Mouse (Mus musculus): ENCODE data around the gene Orm3. TPM values are rescaled to one million over a fixed set of nuclear protein-coding genes. Genes with fewer than 3 reads are reported as not detected.

The Orm3 gene
- polyA plus RNA-seq, 1 experiment from 2014 or later, result not detected

GRCm38 (mm10) chr4:63397981-63398537 lies 42.1 kb downstream of the Orm3 start:
- no peak overlapping the region for H3K4me3 ChIP-seq (replicated peaks)
- no peak overlapping the region for H3K4me2 ChIP-seq (replicated peaks)
- 78% methylated on average over 10 of the region's 10 CpGs for WGBS
- H3K9ac ChIP-seq, result no peak overlapping the region
- H3K27me3 ChIP-seq (replicated peaks), result no peaks in the 10 kb centered on the region
- no peak for ATAC-seq
- no peaks in the 10 kb centered on the region for H3K9me3 ChIP-seq
- peaks cover 15% of the 10 kb centered on the region for H3K36me3 ChIP-seq
- no peak overlapping the region for H3K27ac ChIP-seq
- peaks cover 25% of the 10 kb centered on the region for H3K4me1 ChIP-seq (replicated peaks)

DNA sequence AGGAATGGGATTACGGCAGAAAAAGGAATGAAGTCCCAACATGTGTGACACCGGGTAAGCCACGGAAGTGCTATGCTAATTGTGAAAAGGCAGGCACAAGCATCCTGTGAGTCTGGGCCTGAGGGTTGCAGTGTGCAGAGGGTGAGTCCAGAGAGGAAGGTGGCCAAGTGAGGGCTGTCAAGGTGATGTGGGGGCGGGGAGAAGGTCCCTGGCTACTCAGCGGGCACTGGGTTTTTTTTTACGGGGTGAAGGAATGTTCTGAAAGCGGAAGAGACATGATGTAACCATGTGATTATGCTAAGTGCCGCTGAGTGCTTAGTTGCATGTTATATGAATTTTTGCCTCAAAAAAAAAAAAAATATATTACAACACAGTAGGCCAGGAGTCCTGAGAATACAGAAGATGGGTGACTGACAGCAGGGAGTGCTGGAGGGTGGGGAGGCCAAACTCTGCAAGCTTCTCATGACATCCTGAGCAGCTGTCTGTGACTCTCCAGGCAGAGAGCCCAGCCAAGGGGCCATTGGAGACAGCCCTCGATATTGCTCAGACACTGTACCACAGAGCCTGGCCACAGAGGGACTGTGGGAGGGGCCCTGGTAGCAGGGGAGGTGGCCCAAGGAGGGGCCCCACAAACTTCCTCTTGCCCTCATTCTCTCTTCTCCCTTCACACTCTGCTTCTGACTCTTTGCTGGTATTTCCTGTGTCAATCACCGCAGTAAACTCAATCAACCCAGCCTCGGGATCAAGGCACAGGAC lies 43.1 kb downstream of the Orm3 start:
- peaks cover 15% of the 10 kb centered on the region for H3K36me3 ChIP-seq
- ATAC-seq, result no peak
- peak overlapping the region; percentile 5; the same call in 1 of the 2 replicates for H3K4me2 ChIP-seq (replicated peaks)
- no peaks in the 10 kb centered on the region for H3K9me3 ChIP-seq
- H3K27me3 ChIP-seq (replicated peaks), result no peaks in the 10 kb centered on the region
- WGBS, result 57% methylated on average over 11 of the region's 11 CpGs
- no peak overlapping the region for H3K4me3 ChIP-seq (replicated peaks)
- peaks cover 33% of the 10 kb centered on the region for H3K4me1 ChIP-seq (replicated peaks)
- H3K27ac ChIP-seq, result 0 out of 2 replicates have a peak overlapping the region, but pooled peaks have one; percentile 11
- H3K9ac ChIP-seq, result no peak overlapping the region

DNA sequence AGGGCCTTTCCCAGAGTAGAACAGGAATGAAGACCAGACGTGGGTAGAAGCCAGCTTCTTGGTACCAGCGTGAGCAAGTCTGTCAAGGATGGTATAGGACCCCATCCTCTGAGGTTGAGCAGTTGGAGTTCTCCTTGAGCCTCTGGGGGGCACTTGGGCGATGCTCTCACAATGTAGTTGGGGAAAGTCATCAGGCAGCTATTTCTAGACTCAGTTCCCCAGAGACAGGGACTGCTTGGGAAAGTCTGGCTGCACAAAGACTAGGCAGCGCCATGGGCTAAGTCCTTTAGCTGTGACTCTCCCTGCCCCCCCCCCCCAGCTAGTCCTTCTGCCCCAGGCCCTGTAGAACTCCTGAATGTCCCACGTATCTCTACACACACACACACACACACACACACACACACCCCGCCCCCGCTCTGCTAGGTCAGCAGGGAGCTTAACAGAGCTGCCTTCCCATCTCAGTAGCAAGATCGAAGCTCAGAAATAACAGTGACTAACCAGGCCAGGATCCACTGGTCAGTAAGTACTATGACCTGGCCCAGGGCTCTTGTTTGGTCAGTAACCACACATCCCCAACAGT lies 43.8 kb downstream of the Orm3 start:
- Histone ChIP-seq H3K9me3 (no peaks in the 10 kb centered on the region), H3K4me1 (replicated peaks) (peaks cover 40% of the 10 kb centered on the region), H3K4me2 (replicated peaks) (peak overlapping the region; percentile 5; the same call in 1 of the 2 replicates), H3K36me3 (peaks cover 12% of the 10 kb centered on the region), H3K27ac (0 out of 2 replicates have a peak overlapping the region, but pooled peaks have one; percentile 11), H3K9ac (no peak overlapping the region), H3K4me3 (replicated peaks) (no peak overlapping the region), H3K27me3 (replicated peaks) (no peaks in the 10 kb centered on the region)
- WGBS, result 73% methylated on average over 8 of the region's 8 CpGs
- no peak for ATAC-seq

DNA sequence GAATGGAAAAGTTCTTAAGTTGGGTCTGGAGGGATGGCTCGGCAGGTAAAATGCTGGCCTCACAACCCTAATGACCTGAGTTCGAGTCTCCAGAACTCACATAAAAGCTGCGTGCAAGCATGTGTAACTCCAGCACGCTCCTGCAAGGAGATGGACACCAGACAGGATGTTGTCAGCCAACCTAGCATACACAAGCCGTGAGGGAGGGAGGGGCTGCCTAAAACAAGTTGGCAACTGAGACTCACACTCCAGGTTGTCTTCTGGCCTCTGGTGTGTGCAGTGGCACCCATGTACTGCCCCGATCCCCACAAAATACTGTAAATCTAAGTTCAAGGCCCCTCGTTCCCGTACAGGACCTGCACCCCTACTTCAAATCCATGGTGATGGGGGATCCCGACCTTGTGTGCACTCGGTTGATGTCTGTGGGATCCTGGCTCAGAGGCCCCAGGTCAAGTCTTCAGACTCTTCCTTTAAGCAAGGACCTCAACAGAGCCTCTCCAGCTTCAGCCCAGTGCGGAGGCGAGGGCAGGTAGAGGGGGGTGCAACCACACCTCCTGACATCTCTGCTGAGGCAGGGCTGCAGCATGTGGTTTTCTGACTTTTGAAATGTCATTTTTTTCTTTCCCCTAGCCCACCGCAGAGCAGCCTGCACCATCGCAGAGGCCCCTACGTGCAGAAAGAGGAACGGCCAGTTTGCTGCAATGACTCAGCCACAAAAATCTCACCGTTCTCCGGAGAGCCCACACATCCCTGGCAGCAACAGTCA lies 44.8 kb downstream of the Orm3 start:
- no peak overlapping the region for H3K27ac ChIP-seq

DNA sequence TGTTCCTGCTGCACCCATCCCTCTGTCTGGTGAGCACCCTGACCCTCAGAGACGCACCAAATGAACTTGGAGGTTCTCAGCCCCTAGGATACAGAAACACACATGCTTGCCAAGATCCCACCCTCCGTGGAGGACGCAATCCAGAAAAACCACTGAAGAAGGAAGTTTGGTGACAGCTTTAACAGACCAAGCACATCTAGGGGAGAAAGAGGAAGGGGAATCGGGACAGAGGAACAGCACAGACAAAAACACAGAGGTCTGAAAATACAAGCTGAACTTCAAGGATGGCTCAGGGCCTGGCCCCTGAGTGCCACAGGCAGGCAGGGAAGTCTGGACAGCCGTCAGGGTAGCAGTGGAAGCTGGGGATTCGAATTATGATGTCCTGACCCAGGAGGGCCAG lies 45.7 kb downstream of the Orm3 start:
- H3K9ac ChIP-seq, result no peak overlapping the region
- 0 out of 2 replicates have a peak, but pooled peaks cover 4% of the 10 kb centered on the region for H3K36me3 ChIP-seq
- ATAC-seq, result no peak
- no peaks in the 10 kb centered on the region for H3K27me3 ChIP-seq (replicated peaks)
- H3K4me3 ChIP-seq (replicated peaks), result no peak overlapping the region
- WGBS, result 69% methylated on average over 6 of the region's 6 CpGs
- H3K27ac ChIP-seq, result no peak overlapping the region
- H3K4me1 ChIP-seq (replicated peaks), result peaks cover 54% of the 10 kb centered on the region
- peak overlapping the region; percentile 59 for H3K4me2 ChIP-seq (replicated peaks)
- no peaks in the 10 kb centered on the region for H3K9me3 ChIP-seq

More for the DNA sequence above, 44.8 kb downstream of the Orm3 start:
- no peak overlapping the region for H3K4me2 ChIP-seq (replicated peaks)
- no peak overlapping the region for H3K9ac ChIP-seq
- H3K4me1 ChIP-seq (replicated peaks), result peaks cover 48% of the 10 kb centered on the region
- WGBS, result 81% methylated on average over 18 of the region's 18 CpGs
- ATAC-seq, result no peak
- no peaks in the 10 kb centered on the region for H3K27me3 ChIP-seq (replicated peaks)
- H3K36me3 ChIP-seq, result 0 out of 2 replicates have a peak, but pooled peaks cover 6% of the 10 kb centered on the region
- no peak overlapping the region for H3K4me3 ChIP-seq (replicated peaks)
- no peaks in the 10 kb centered on the region for H3K9me3 ChIP-seq

DNA sequence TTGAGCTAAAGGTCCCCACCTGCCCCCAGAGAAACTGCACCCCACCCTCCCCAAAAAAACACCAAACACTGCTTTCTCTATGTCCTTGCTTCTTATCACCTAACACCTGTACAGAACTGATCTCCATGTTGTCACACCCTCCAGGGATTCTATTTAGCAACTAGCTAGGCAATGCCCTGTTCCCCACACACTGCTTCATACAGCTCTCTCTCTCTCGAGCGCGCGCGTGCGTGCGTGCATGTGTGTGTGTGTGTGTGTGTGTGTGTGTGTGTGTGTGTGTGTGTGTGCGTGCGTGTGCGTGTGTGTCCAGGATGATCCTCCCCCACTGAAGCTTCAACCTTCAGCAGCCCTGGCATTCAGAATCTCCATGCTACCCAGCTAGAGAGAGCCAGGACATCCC lies 46.1 kb downstream of the Orm3 start:
- peak overlapping the region; percentile 86 for H3K27ac ChIP-seq
- WGBS, result 76% methylated on average over 10 of the region's 10 CpGs
- H3K27me3 ChIP-seq (replicated peaks), result no peaks in the 10 kb centered on the region
- H3K36me3 ChIP-seq, result 0 out of 2 replicates have a peak, but pooled peaks cover 2% of the 10 kb centered on the region
- peak overlapping the region; percentile 59 for H3K4me2 ChIP-seq (replicated peaks)
- ATAC-seq, result no peak
- no peaks in the 10 kb centered on the region for H3K9me3 ChIP-seq
- no peak overlapping the region for H3K4me3 ChIP-seq (replicated peaks)
- H3K9ac ChIP-seq, result peak overlapping the region; percentile 44; the same call in 1 of the 2 replicates
- H3K4me1 ChIP-seq (replicated peaks), result peaks cover 54% of the 10 kb centered on the region

DNA sequence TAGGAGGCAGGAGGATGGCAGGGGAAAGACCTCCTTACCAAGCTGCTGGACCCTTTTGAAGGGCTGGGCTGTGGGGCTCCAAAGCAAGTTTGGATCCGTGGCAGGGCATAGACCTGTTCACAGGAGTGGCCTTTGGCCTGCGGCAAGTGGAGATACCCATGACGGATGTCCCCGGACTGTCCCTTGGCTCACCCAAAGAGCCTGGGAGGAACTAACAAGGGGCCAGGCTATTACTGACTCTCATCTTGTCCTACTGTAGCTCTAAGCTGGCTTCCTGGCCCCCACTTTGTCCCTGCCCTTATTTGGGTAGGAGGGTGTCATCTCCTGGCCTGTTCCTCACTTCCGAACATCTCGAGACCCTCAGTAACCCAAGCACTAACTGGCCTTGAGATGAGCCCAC lies 46.6 kb downstream of the Orm3 start:
- WGBS, result 37% methylated on average over 6 of the region's 6 CpGs
- Histone ChIP-seq H3K4me2 (replicated peaks) (peak overlapping the region; percentile 59), H3K4me1 (replicated peaks) (peaks cover 54% of the 10 kb centered on the region), H3K36me3 (no peaks in the 10 kb centered on the region), H3K4me3 (replicated peaks) (peak overlapping the region; percentile 35), H3K9me3 (no peaks in the 10 kb centered on the region), H3K9ac (peak overlapping the region; percentile 44), H3K27me3 (replicated peaks) (no peaks in the 10 kb centered on the region), H3K27ac (peak overlapping the region; percentile 86)
- ATAC-seq, result peak; percentile 15

DNA sequence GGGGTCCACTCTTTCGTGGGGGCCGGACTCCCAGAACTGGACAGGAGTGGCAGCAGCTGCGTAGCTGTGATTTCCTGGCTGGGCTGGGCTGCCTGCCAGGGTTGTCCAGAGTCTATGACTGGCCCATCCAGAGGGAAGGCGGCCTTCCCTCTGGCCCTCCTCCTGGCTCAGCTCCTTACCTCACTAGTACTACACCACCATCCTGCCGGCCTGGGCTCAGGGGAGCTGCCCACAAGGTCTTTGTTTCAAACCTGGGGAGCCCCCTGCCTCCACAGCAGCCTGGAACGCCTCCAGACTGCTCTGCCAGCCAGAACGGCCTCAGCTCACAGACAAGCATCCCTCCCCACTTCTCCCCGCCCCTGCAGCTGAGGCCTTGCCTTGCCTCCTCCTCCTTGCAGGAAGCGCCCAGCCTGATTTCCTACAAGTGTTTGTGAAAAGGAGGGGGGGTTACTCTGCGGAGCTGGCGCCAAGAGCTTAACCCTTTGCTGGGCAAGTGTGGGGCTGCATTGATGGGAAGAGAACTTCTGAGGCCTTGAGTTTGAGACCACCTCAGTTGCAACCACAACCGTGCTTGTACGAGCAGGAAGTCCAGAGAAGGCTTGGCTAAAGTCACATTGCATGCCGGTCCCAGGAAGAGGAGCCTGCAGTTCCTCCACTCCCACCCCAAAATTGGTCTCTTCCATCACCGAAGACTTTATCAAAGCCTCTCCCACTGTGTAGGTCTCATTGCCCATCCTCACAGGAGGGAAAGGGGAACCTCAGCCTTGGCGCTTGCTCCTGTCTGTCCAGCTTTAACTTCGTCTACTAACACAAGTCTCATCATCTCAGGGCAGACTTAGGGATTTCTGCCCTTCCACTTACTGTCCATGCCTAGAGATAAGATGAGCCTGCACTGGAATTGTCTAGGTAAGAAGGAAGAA lies 47.3 kb downstream of the Orm3 start, which contains the start of gene Akna:
Gene Akna (minus strand): TSS at position 315 of the 920 bp plus-strand sequence.
- Histone ChIP-seq H3K27ac (peak within 1 kb of the TSS; percentile 86), H3K9me3 (no peaks in the 10 kb centered on the region), H3K4me1 (replicated peaks) (peaks cover 57% of the 10 kb centered on the region), H3K4me2 (replicated peaks) (peak within 1 kb of the TSS; percentile 59), H3K9ac (peak within 1 kb of the TSS; percentile 44), H3K4me3 (replicated peaks) (peak within 1 kb of the TSS; percentile 35), H3K36me3 (no peaks in the 10 kb centered on the region), H3K27me3 (replicated peaks) (no peaks in the 10 kb centered on the region)
- peak; percentile 90 for ATAC-seq
- WGBS, result 6% methylated on average over 17 of the region's 17 CpGs

DNA sequence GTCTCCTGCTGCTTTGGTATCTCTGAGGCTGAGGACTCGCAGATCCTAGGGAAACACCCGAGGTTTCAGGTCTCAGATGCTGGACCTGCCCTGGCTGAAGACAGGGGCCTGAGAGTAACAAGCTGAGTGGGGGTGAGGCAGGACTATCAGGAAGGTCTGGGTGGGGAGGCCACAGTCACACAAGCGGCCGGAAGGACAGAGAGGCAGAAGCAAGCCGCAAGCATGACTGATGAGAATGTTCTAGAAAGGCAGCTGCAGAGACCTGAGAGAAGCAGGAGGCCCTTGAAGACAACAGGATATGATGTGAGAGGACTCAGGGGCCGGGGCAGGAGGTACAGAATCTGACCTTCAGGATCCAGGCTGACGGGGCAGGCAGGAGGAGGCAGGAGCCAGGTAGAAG lies 48.2 kb downstream of the Orm3 start:
- Histone ChIP-seq H3K4me2 (replicated peaks) (peak overlapping the region; percentile 59), H3K27me3 (replicated peaks) (no peaks in the 10 kb centered on the region), H3K9ac (peak overlapping the region; percentile 44; the same call in 1 of the 2 replicates), H3K4me1 (replicated peaks) (peaks cover 64% of the 10 kb centered on the region), H3K36me3 (no peaks in the 10 kb centered on the region), H3K27ac (peak overlapping the region; percentile 86), H3K4me3 (replicated peaks) (no peak overlapping the region), H3K9me3 (no peaks in the 10 kb centered on the region)
- 52% methylated on average over 7 of the region's 7 CpGs for WGBS
- ATAC-seq, result no peak

DNA sequence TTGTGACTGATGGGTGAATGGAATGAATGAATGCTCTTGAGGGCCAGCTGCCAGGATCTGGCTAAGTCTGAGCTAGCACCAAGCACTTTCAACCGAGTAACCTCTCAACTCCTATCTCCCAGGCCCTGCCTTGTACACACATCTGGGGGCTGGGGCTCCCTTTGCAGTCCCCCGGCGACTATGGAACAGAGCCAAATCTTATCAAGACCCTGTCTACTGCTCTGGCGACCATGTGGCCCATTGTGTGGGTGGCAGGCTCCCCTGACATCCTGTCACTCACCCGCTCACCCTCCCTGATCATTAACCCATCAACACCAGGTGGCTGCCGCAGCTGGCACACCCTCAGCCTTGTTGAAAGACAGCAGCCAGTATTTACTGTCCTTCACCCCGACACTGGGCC lies 49.1 kb downstream of the Orm3 start:
- Histone ChIP-seq H3K4me1 (replicated peaks) (peaks cover 65% of the 10 kb centered on the region), H3K4me2 (replicated peaks) (no peak overlapping the region), H3K9ac (no peak overlapping the region), H3K36me3 (no peaks in the 10 kb centered on the region), H3K9me3 (no peaks in the 10 kb centered on the region), H3K27ac (no peak overlapping the region), H3K4me3 (replicated peaks) (no peak overlapping the region), H3K27me3 (replicated peaks) (no peaks in the 10 kb centered on the region)
- ATAC-seq, result no peak
- whole genome bisulfite sequencing, result 32% methylated on average over 7 of the region's 7 CpGs

DNA sequence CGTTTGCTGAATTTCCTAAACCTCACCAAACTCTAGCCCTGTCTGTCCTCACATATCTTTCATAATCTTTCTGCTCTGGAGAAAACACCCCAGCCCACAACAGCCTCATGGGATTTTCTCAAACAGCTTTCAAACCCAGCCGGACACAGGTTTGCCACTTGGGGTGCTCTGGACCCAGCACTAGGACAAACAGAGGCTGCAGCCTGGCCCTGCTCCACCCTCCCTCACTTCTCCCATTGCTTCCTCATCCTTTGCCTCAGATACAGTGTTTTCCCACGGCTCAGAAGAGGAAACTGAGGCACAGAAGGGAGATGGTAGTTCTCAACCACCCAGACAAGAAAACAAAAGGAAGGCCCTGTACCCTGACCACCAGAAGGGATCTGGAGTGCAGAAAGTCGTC lies 49.7 kb downstream of the Orm3 start:
- WGBS, result 57% methylated on average over 4 of the region's 4 CpGs
- ATAC-seq, result no peak
- Histone ChIP-seq H3K4me1 (replicated peaks) (peaks cover 65% of the 10 kb centered on the region), H3K4me3 (replicated peaks) (no peak overlapping the region), H3K9ac (no peak overlapping the region), H3K4me2 (replicated peaks) (no peak overlapping the region), H3K36me3 (no peaks in the 10 kb centered on the region), H3K9me3 (no peaks in the 10 kb centered on the region), H3K27ac (no peak overlapping the region), H3K27me3 (replicated peaks) (no peaks in the 10 kb centered on the region)
